Mouse (Mus musculus): ENCODE measurements around the gene Tcam1.

GRCm38 (mm10) chr11:106314333-106314812 is 37.9 kb downstream of the Tcam1 start, which contains the start of gene Cd79b:
- TF ChIP-seq CHD2 (IDR thresholded peaks at IDR 0.05; ENCODE audit: low read depth, low read length) (no peak), ZC3H11A (IDR thresholded peaks at IDR 0.05; ENCODE audit: borderline replicate concordance, low read depth, low read length) (no peak), ZNF384 (IDR thresholded peaks at IDR 0.05; ENCODE audit: low read depth, low read length) (no peak), HCFC1 (IDR thresholded peaks at IDR 0.05; ENCODE audit: borderline replicate concordance, insufficient read depth, low read length) (no peak)

Measured in ES-E14 (cell line).